Mouse (Mus musculus): ENCODE results near the gene Lrmda. TPM values are rescaled to one million over a fixed set of nuclear protein-coding genes. Genes with fewer than 3 reads are reported as not detected.

Lrmda gene
- polyA plus RNA-seq, 1 experiment from 2014 or later: 0.53 TPM

DNA sequence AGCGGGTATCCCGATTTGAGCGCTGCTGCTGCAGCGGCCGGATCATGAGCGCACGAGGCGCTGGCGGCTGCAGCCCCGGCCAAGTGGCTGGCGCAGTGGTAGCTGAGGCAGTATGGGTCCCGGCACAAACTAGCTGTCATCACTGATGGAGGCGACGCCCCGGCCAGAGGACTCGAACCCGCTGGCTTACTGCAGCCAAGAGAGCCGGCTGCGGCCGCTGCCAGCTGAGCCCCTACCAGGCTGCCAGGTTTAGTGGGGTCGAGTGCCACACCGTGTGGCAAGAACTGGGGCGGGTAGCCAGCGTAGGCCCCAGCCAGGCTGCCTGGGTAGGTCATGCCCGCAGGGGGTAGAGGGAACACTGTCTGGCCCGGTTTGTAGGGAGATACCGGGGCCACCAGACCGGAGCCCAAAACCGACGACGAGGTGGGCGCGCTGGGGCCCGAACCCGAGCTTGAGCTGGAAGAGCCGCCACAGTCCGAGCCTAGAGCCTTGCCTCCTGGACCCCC, 34.0 kb upstream of the Lrmda start:
- Histone ChIP-seq H3K36me3 (ENCODE audit: control insufficient read depth, insufficient read depth, low read length) (peaks cover 28% of the 10 kb centered on the region), H3K9ac (ENCODE audit: low read depth, low read length) (peak overlapping the region; percentile 99), H3K27me3 (ENCODE audit: control insufficient read depth, insufficient read depth, low read length) (no peaks in the 10 kb centered on the region), H3K27ac (ENCODE audit: low read depth, low read length) (peak overlapping the region; percentile 98), H3K4me3 (ENCODE audit: low read length) (peak overlapping the region; percentile 99), H3K4me2 (replicated peaks; ENCODE audit: low read depth, low read length) (peak overlapping the region; percentile 75), H3K4me1 (ENCODE audit: control insufficient read depth, insufficient read depth, low read length) (peaks cover 8% of the 10 kb centered on the region; the same call in 1 of the 2 replicates), H3K9me3 (ENCODE audit: control insufficient read depth, low read length) (no peaks in the 10 kb centered on the region)
- no peak for ATAC-seq (ENCODE audit: low FRiP score, low TSS enrichment)
- WGBS: under 1% methylated on average over 37 of the region's 37 CpGs

DNA sequence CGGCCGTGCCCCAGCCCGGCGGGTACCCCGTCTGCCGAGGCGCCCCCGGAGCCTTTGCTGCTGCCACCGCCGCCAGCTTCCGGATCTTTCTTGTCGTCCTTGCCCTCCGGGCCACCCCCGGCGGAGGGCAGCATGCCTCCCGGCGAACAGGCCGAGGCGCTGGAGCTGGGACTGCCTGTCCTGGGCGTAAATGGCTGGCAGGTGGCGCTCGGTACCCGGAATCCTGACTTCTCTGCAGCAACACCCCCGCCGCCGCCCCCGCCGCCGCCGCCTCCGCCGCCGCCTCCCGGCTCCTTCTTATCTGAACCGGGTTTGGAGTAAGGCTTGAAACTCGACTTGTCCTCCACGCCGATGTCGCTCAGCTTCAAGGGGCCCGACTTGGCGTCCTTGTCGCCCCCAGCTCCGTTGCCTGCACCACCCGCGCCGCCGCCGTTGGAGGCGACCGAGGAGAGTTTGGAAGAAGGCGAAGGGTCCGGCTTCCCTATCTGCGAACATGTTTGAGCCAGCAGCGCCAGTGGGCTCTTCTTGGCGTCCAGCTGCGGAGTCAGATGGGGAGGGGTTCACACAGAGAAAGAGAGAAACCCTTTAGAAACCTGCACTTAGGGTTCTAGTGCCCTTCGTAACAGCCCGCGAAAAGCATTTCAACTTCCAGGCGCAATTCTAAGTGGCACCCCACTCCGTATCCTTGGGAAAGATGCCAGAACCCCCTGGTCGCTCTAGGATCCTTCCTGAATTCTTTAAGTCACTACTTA, 33.4 kb upstream of the Lrmda start:
- ATAC-seq (ENCODE audit: low FRiP score, low TSS enrichment): no peak
- Histone ChIP-seq H3K27ac (ENCODE audit: low read depth, low read length) (peak overlapping the region; percentile 98), H3K4me2 (replicated peaks; ENCODE audit: low read depth, low read length) (peak overlapping the region; percentile 75), H3K36me3 (ENCODE audit: control insufficient read depth, insufficient read depth, low read length) (peaks cover 28% of the 10 kb centered on the region), H3K9ac (ENCODE audit: low read depth, low read length) (peak overlapping the region; percentile 99), H3K27me3 (ENCODE audit: control insufficient read depth, insufficient read depth, low read length) (no peaks in the 10 kb centered on the region), H3K4me3 (ENCODE audit: low read length) (peak overlapping the region; percentile 99), H3K4me1 (ENCODE audit: control insufficient read depth, insufficient read depth, low read length) (peaks cover 8% of the 10 kb centered on the region; the same call in 1 of the 2 replicates), H3K9me3 (ENCODE audit: control insufficient read depth, low read length) (no peaks in the 10 kb centered on the region)
- WGBS: under 1% methylated on average over 58 of the region's 62 CpGs

DNA sequence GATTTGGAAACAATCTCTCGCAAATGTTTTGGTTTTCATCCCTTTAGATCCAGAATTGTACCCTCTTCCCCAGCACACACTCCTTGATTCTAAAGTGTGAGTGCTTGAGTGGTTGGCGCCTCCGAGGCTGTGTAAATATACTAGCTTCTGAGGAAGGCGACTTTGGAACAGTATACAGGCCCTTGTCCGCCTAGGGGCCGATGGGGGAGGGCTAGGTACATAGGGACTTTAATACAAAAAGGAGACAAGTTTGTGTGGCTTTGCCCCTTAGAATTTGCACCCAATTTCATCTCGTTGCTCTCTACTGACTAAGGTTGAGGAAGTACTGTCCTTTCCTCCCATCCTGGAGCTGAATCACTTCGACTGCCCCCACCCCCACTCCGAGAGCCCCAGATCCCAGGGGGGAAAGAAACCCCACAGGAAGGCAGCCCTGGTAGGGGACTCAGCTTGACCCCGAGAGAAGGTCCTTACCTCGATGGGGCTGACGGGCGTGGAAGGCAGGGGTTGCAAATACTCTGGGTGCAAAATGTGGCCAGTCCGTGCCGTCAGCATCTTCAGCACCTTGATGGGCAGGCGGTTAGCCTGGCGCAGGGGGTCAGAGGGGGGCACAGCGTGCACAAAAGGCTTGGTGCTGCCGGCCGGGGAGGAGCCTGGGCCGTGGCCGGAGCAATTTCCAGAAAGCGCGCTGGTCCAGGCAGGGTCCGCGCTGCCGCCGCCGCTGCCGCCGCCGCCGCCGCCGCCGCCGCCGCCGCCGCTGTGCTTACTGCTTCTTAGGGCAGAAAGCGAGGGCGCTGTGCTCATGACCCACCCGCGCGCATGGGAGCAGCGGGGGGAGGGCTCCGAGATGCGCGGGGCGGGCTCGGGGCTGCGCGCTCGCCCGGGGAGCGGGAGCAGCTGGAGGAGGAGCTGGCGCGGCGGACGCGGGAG, 32.5 kb upstream of the Lrmda start:
- H3K4me1 ChIP-seq (ENCODE audit: control insufficient read depth, insufficient read depth, low read length): peaks cover 8% of the 10 kb centered on the region; the same call in 1 of the 2 replicates
- peak overlapping the region; percentile 75 for H3K4me2 ChIP-seq (replicated peaks; ENCODE audit: low read depth, low read length)
- H3K4me3 ChIP-seq (ENCODE audit: low read length): peak overlapping the region; percentile 99
- H3K9ac ChIP-seq (ENCODE audit: low read depth, low read length): peak overlapping the region; percentile 99
- no peaks in the 10 kb centered on the region for H3K27me3 ChIP-seq (ENCODE audit: control insufficient read depth, insufficient read depth, low read length)
- H3K9me3 ChIP-seq (ENCODE audit: control insufficient read depth, low read length): no peaks in the 10 kb centered on the region
- WGBS: under 1% methylated on average over 43 of the region's 61 CpGs
- peak; percentile 21 for ATAC-seq (ENCODE audit: low FRiP score, low TSS enrichment)
- peak overlapping the region; percentile 98 for H3K27ac ChIP-seq (ENCODE audit: low read depth, low read length)
- H3K36me3 ChIP-seq (ENCODE audit: control insufficient read depth, insufficient read depth, low read length): peaks cover 28% of the 10 kb centered on the region

DNA sequence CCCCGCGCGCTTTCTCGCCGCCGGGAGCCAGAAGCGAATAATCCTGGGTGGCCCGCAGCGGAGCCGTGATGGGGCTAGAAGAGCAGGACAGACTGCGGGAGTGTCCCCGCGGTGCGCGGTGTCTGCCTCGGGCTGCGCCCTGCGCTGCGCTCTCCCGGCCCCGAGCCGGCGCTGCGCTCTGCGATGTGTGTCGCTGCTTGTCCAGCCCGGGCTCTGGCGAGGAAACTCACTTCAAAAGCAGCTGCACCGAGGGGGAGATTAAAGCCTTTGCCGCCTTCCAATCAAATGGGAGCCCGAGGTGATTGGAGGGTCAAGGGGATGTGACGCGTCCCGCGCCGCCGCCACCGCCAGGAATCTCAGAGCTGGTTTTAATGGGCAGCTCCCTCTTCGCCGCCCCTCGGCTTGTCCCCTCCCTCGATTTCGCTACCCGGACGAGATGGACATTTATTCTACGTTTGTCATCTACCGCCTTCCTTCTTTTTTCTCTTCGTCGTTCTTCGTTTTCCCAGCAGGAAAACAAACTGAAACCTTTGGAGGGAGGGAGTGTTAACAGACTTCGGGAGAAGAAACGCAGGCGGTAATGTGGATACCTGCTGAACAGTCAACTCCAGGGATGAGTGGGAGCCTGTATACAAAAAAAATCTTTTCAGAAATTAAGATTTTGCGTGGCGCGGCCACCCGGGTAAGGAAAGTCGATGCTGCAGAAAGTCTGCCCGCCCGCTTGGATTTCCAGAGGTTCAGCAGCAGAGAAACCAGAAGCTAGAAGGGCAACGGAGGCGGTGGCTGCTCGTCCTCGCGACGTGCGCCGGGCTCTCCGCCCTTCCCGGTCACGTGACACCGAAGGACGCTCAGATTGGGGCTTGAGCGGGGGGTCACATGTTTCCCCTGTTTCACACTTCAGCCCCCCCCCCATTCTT, 31.6 kb upstream of the Lrmda start:
- ATAC-seq (ENCODE audit: low FRiP score, low TSS enrichment): peak; percentile 78
- Histone ChIP-seq H3K27ac (ENCODE audit: low read depth, low read length) (peak overlapping the region; percentile 98), H3K4me2 (replicated peaks; ENCODE audit: low read depth, low read length) (peak overlapping the region; percentile 75), H3K9ac (ENCODE audit: low read depth, low read length) (peak overlapping the region; percentile 99), H3K27me3 (ENCODE audit: control insufficient read depth, insufficient read depth, low read length) (no peaks in the 10 kb centered on the region), H3K4me1 (ENCODE audit: control insufficient read depth, insufficient read depth, low read length) (no peaks in the 10 kb centered on the region), H3K36me3 (ENCODE audit: control insufficient read depth, insufficient read depth, low read length) (peaks cover 27% of the 10 kb centered on the region), H3K9me3 (ENCODE audit: control insufficient read depth, low read length) (no peaks in the 10 kb centered on the region), H3K4me3 (ENCODE audit: low read length) (peak overlapping the region; percentile 99)
- under 1% methylated on average over 74 of the region's 74 CpGs for WGBS

DNA sequence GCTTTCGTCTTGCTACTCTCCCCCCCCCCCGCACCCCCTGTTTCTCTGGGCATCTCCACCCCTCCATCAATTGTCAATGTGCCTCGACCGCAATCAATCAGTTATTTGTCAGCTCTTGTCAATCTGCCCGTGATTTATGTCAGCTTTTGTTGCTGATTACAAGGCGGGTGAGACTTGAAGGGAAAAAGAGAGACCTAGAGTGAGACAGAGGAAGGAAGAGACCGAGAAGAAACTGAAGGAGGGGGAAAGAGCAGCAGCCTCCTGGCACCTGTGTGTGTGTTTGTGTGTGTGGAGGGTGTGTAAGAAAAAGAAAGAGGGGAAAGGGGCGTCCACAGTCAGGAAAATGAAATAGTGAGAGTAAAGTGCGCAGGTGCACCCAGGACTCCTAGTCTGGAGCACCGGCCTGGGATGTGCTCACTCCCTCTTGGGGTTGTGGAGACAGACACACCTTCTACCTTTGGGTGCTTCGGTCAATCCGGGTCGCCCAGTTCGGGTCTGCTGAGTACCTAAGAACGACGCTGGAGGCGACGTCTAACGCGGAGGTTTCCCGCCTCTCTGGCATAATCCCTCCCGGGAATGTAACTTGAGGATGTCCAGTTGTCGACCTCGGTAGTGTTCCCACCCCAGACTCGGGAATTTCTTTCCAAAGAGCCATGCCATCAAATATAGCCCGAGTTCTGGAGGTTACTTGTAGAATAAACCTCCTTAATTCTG, 30.8 kb upstream of the Lrmda start:
- H3K4me1 ChIP-seq (ENCODE audit: control insufficient read depth, insufficient read depth, low read length): peaks cover 7% of the 10 kb centered on the region
- no peak for ATAC-seq (ENCODE audit: low FRiP score, low TSS enrichment)
- H3K36me3 ChIP-seq (ENCODE audit: control insufficient read depth, insufficient read depth, low read length): peaks cover 21% of the 10 kb centered on the region
- H3K27me3 ChIP-seq (ENCODE audit: control insufficient read depth, insufficient read depth, low read length): no peaks in the 10 kb centered on the region
- WGBS: 1% methylated on average over 26 of the region's 26 CpGs
- peak overlapping the region; percentile 75 for H3K4me2 ChIP-seq (replicated peaks; ENCODE audit: low read depth, low read length)
- peak overlapping the region; percentile 99 for H3K4me3 ChIP-seq (ENCODE audit: low read length)
- peak overlapping the region; percentile 98 for H3K27ac ChIP-seq (ENCODE audit: low read depth, low read length)
- peak overlapping the region; percentile 82 for H3K9ac ChIP-seq (ENCODE audit: low read depth, low read length)
- H3K9me3 ChIP-seq (ENCODE audit: control insufficient read depth, low read length): no peaks in the 10 kb centered on the region

DNA sequence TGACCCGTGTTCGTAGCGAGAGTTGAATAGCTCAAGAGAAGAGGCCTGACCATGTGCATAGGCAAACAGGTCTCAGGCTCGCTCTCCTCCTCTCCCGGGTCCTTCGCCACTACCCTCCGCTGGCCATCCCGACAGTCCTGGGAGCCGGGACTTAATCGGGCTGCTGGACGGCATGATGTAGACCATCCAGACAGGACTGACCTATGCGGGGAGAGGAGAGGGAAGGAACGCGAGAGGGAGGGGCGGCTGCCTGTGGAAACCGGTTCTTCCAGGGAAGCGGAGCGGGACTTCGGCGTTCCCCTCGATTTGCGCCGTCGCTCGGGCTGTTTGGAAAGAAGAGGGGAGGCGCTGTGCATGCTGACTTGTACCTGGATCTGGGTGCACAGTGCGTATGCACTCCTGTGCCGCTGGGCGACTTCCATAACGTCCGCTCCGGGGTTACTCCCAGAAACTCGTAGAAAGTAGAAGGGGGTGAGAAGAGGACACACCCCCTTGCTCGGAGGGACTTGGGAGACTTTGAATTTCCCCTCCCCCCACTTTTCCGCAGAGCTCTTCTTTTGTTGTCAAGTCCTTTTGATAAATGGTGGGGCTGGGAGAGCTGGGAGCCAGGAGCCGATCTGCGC, 30.1 kb upstream of the Lrmda start, which contains the start of gene Zfp503:
TSS of gene Zfp503 (minus strand) at position 311 of the 623 bp plus-strand sequence.
- peak within 1 kb of the TSS; percentile 75 for H3K4me2 ChIP-seq (replicated peaks; ENCODE audit: low read depth, low read length)
- peak; percentile 44 for ATAC-seq (ENCODE audit: low FRiP score, low TSS enrichment)
- peak within 1 kb of the TSS; percentile 98 for H3K27ac ChIP-seq (ENCODE audit: low read depth, low read length)
- no peaks in the 10 kb centered on the region for H3K27me3 ChIP-seq (ENCODE audit: control insufficient read depth, insufficient read depth, low read length)
- WGBS: under 1% methylated on average over 36 of the region's 37 CpGs
- peaks cover 13% of the 10 kb centered on the region for H3K4me1 ChIP-seq (ENCODE audit: control insufficient read depth, insufficient read depth, low read length)
- H3K9me3 ChIP-seq (ENCODE audit: control insufficient read depth, low read length): no peaks in the 10 kb centered on the region
- H3K36me3 ChIP-seq (ENCODE audit: control insufficient read depth, insufficient read depth, low read length): peaks cover 19% of the 10 kb centered on the region
- H3K9ac ChIP-seq (ENCODE audit: low read depth, low read length): peak within 1 kb of the TSS; percentile 82
- H3K4me3 ChIP-seq (ENCODE audit: low read length): peak within 1 kb of the TSS; percentile 99

DNA sequence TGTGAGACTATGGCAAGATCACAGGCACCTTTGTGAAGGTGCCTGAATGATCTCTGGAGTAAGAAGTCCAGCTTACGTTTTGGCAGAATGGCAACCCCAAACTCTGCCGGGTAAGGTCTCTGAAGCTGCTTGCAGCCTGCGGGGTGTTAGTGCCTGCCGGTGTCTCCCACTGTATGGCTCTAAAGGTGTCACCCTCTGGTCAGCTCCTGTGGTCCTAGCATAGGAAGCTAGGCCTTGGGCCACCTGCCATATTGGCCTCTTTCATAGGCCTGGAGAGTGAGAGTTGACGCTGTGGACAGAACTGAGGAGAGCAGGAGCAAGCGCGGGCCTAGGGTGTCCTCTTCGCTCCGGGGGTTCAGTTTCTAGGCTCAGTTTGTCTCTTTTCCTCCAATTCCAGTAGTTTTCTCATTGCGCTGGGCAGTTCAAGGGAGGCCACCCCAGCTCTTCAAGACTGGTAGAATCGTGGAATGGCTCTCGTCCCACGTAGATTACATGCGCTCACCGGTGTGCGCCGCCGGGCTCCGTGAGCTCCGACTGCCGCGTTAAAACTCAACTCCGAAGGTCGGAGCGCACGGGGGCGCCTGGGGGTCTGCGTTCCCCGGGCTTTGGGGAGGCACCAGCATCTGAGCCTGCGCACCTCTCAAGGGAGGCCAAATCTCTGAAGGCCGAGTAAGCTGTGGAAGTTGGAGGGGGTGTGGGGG, 29.0 kb upstream of the Lrmda start:
- no peaks in the 10 kb centered on the region for H3K9me3 ChIP-seq (ENCODE audit: control insufficient read depth, low read length)
- H3K27ac ChIP-seq (ENCODE audit: low read depth, low read length): peak overlapping the region; percentile 98
- H3K27me3 ChIP-seq (ENCODE audit: control insufficient read depth, insufficient read depth, low read length): no peaks in the 10 kb centered on the region
- no peak for ATAC-seq (ENCODE audit: low FRiP score, low TSS enrichment)
- H3K4me2 ChIP-seq (replicated peaks; ENCODE audit: low read depth, low read length): peak overlapping the region; percentile 75
- peaks cover 8% of the 10 kb centered on the region for H3K36me3 ChIP-seq (ENCODE audit: control insufficient read depth, insufficient read depth, low read length)
- whole genome bisulfite sequencing: 2% methylated on average over 31 of the region's 31 CpGs
- peak overlapping the region; percentile 82 for H3K9ac ChIP-seq (ENCODE audit: low read depth, low read length)
- peaks cover 13% of the 10 kb centered on the region for H3K4me1 ChIP-seq (ENCODE audit: control insufficient read depth, insufficient read depth, low read length)
- peak overlapping the region; percentile 99 for H3K4me3 ChIP-seq (ENCODE audit: low read length)

Measured in kidney, embryonic 14.5 days (tissue).